In the genomic region with DNA sequence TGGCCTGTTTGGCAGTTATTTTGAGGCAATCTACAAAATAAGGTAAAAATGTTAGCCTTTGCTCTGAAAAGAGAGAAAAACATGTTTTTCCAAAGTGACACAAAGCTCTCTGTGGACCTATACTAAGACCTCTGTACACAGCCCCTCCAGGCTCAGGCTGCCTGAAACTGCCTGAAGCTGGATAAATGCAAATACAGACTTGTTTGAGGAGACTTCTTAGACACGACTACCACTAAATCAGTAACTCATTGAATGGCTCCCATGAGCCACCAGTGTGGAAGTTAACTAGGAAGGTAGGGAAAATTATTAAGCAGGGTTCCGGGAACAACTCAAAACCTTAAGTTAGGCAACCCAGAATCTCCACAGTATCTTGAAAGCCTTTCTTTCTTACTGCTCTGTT, we compare ENCODE assay signal across 19 mouse cellular contexts. TPM values are rescaled to one million over a fixed set of nuclear protein-coding genes. Genes with fewer than 3 reads are reported as not detected.
DNase-seq lines count a peak whose midpoint lies in the region; ATAC-seq and TF ChIP-seq lines count a peak whose summit lies in the region.
"Had no signal": no experiment of that assay in that cellular context is flagged by ENCODE, and none has a peak within 500 bp of the region (broad histone marks: within the 10 kb centered on the region; RNA-seq: fewer than 3 reads in every experiment).

No protein-coding gene starts in this region.

- H3K9ac ChIP-seq in intestine, embryonic 15.5 days = no peak overlapping the region
- no peak overlapping the region for H3K9ac ChIP-seq in intestine, postnatal 0 days (ENCODE audit: low read depth, low read length)
- H3K9ac ChIP-seq in kidney, embryonic 15.5 days = no peak overlapping the region
- no peak overlapping the region for H3K9ac ChIP-seq in hindbrain, embryonic 16.5 days (ENCODE audit: low read depth, low read length)
- no peak overlapping the region for H3K9ac ChIP-seq in forebrain, embryonic 13.5 days
- H3K9ac ChIP-seq: forebrain, postnatal 0 days; hindbrain, embryonic 12.5 days; liver, embryonic 14.5 days had no signal

- no peak for TF ChIP-seq CTCF in intestine, postnatal 0 days (IDR thresholded peaks at IDR 0.05; ENCODE audit: low read depth)

- peak; percentile 24 for DNase-seq in ZHBTc4 (ENCODE audit: low read depth, low spot score)
- peak; percentile 18 to 46 for DNase-seq in kidney, postnatal 4 days
- no peak for DNase-seq in right cerebral cortex, adult 2 months (ENCODE audit: low spot score in 2 of 2)
- DNase-seq: adrenal gland, postnatal 14 days; cerebellum, adult 11 months; cerebellum, postnatal 10 days; embryo, embryonic 11 days; forebrain, postnatal 0 days; heart, postnatal 10 days; lung, postnatal 4 days had no signal

- H3K27me3 ChIP-seq in intestine, embryonic 15.5 days (replicated peaks) = no peaks in the 10 kb centered on the region
- H3K27me3 ChIP-seq in intestine, postnatal 0 days (replicated peaks; ENCODE audit: control insufficient read depth, insufficient read depth, low read length) = no peaks in the 10 kb centered on the region
- no peaks in the 10 kb centered on the region for H3K27me3 ChIP-seq in kidney, embryonic 15.5 days
- no peaks in the 10 kb centered on the region for H3K27me3 ChIP-seq in hindbrain, embryonic 16.5 days (replicated peaks; ENCODE audit: control insufficient read depth, insufficient read depth, low read length)
- H3K27me3 ChIP-seq in forebrain, embryonic 13.5 days = no peaks in the 10 kb centered on the region
- H3K27me3 ChIP-seq: hindbrain, embryonic 12.5 days had no signal

- peak; percentile 68; the same call in 1 of the 2 replicates for ATAC-seq in intestine, embryonic 15.5 days
- no peak for ATAC-seq in intestine, postnatal 0 days
- ATAC-seq in kidney, embryonic 15.5 days (replicated peaks; ENCODE audit: low FRiP score) = peak; percentile 62; the same call in 1 of the 2 replicates
- ATAC-seq in hindbrain, embryonic 16.5 days = no peak
- no peak for ATAC-seq in forebrain, embryonic 13.5 days
- ATAC-seq: forebrain, postnatal 0 days; midbrain, embryonic 16.5 days had no signal

- H3K36me3 ChIP-seq in intestine, embryonic 15.5 days = no peaks in the 10 kb centered on the region
- H3K36me3 ChIP-seq in intestine, postnatal 0 days (ENCODE audit: control insufficient read depth, insufficient read depth) = no peaks in the 10 kb centered on the region
- no peaks in the 10 kb centered on the region for H3K36me3 ChIP-seq in kidney, embryonic 15.5 days
- H3K36me3 ChIP-seq in hindbrain, embryonic 16.5 days (ENCODE audit: control insufficient read depth, insufficient read depth, low read length) = no peaks in the 10 kb centered on the region
- H3K36me3 ChIP-seq in forebrain, embryonic 13.5 days (ENCODE audit: poor library complexity, severe bottlenecking) = no peaks in the 10 kb centered on the region
- H3K36me3 ChIP-seq: hindbrain, embryonic 12.5 days had no signal

- no peaks in the 10 kb centered on the region for H3K4me1 ChIP-seq in intestine, embryonic 15.5 days (replicated peaks)
- H3K4me1 ChIP-seq in intestine, postnatal 0 days (replicated peaks; ENCODE audit: control insufficient read depth, insufficient read depth, low read length) = no peaks in the 10 kb centered on the region
- H3K4me1 ChIP-seq in kidney, embryonic 15.5 days = no peaks in the 10 kb centered on the region
- H3K4me1 ChIP-seq in hindbrain, embryonic 16.5 days (ENCODE audit: control insufficient read depth, insufficient read depth, low read depth, low read length) = no peaks in the 10 kb centered on the region
- no peaks in the 10 kb centered on the region for H3K4me1 ChIP-seq in forebrain, embryonic 13.5 days
- H3K4me1 ChIP-seq: hindbrain, embryonic 12.5 days had no signal

- H3K9me3 ChIP-seq in intestine, embryonic 15.5 days = no peaks in the 10 kb centered on the region
- no peaks in the 10 kb centered on the region for H3K9me3 ChIP-seq in intestine, postnatal 0 days (ENCODE audit: control insufficient read depth)
- H3K9me3 ChIP-seq in kidney, embryonic 15.5 days (replicated peaks) = no peaks in the 10 kb centered on the region
- no peaks in the 10 kb centered on the region for H3K9me3 ChIP-seq in hindbrain, embryonic 16.5 days (ENCODE audit: control insufficient read depth, low read length)
- H3K9me3 ChIP-seq in forebrain, embryonic 13.5 days (replicated peaks) = no peaks in the 10 kb centered on the region
- H3K9me3 ChIP-seq: hindbrain, embryonic 12.5 days had no signal

- no peak overlapping the region for H3K27ac ChIP-seq in intestine, embryonic 15.5 days
- no peak overlapping the region for H3K27ac ChIP-seq in intestine, postnatal 0 days (ENCODE audit: low read depth, low read length)
- peak overlapping the region; percentile 45; the same call in 1 of the 2 replicates for H3K27ac ChIP-seq in kidney, embryonic 15.5 days
- H3K27ac ChIP-seq in hindbrain, embryonic 16.5 days (ENCODE audit: low read depth, low read length) = no peak overlapping the region
- H3K27ac ChIP-seq in forebrain, embryonic 13.5 days = no peak overlapping the region
- H3K27ac ChIP-seq: hindbrain, embryonic 12.5 days; liver, embryonic 14.5 days had no signal

- H3K4me2 ChIP-seq in intestine, embryonic 15.5 days (replicated peaks) = no peak overlapping the region
- H3K4me2 ChIP-seq in intestine, postnatal 0 days (replicated peaks; ENCODE audit: low read depth) = no peak overlapping the region
- no peak overlapping the region for H3K4me2 ChIP-seq in kidney, embryonic 15.5 days
- H3K4me2 ChIP-seq in hindbrain, embryonic 16.5 days (ENCODE audit: low read length) = no peak overlapping the region
- H3K4me2 ChIP-seq in forebrain, embryonic 13.5 days = no peak overlapping the region
- H3K4me2 ChIP-seq: heart, embryonic 11.5 days; hindbrain, embryonic 12.5 days had no signal

- H3K4me3 ChIP-seq in intestine, embryonic 15.5 days (replicated peaks) = no peak overlapping the region
- no peak overlapping the region for H3K4me3 ChIP-seq in intestine, postnatal 0 days (ENCODE audit: low read depth, low read length)
- H3K4me3 ChIP-seq in kidney, embryonic 15.5 days (replicated peaks) = no peak overlapping the region
- no peak overlapping the region for H3K4me3 ChIP-seq in hindbrain, embryonic 16.5 days (ENCODE audit: low read length)
- H3K4me3 ChIP-seq in forebrain, embryonic 13.5 days = no peak overlapping the region
- H3K4me3 ChIP-seq: hindbrain, embryonic 12.5 days had no signal

- WGBS in intestine, embryonic 15.5 days = 64% methylated on average over 2 of the region's 2 CpGs
- 53% methylated on average over 2 of the region's 2 CpGs for WGBS in intestine, postnatal 0 days
- 63% methylated on average over 2 of the region's 2 CpGs for WGBS in kidney, embryonic 15.5 days
- 71% methylated on average over 2 of the region's 2 CpGs for WGBS in hindbrain, embryonic 16.5 days
- 62% methylated on average over 2 of the region's 2 CpGs for WGBS in forebrain, embryonic 13.5 days

RNA-seq across cellular contexts. Expression of gene Jade3, which starts 17.8 kb away (rescaled TPM):
- polyA plus RNA-seq in intestine, embryonic 15.5 days (2015; fragmentation: Nextera tagmentation; extraction: Ambion mirVana) = 8.3 and 11.3 TPM in 2 replicates
- 3.0 and 3.2 TPM in 2 replicates for polyA plus RNA-seq in intestine, postnatal 0 days (2015; fragmentation: Nextera tagmentation; extraction: Ambion mirVana)
- polyA plus RNA-seq in kidney, embryonic 15.5 days (2015; fragmentation: Nextera tagmentation; extraction: Ambion mirVana) = 11.2 and 11.6 TPM in 2 replicates
- 4.1 and 5.0 TPM in 2 replicates for polyA plus RNA-seq in hindbrain, embryonic 16.5 days (2015; fragmentation: Nextera tagmentation; extraction: Ambion mirVana)
- polyA plus RNA-seq in forebrain, embryonic 13.5 days (2015; fragmentation: Nextera tagmentation; extraction: Ambion mirVana) = 7.6 and 8.2 TPM in 2 replicates

RNA-seq across cellular contexts. Expression of gene Rp2, which starts 43.4 kb away (rescaled TPM):
- polyA plus RNA-seq in intestine, embryonic 15.5 days (2015; fragmentation: Nextera tagmentation; extraction: Ambion mirVana) = 17.1 and 18.1 TPM in 2 replicates
- polyA plus RNA-seq in intestine, postnatal 0 days (2015; fragmentation: Nextera tagmentation; extraction: Ambion mirVana) = 11.4 and 11.7 TPM in 2 replicates
- polyA plus RNA-seq in kidney, embryonic 15.5 days (2015; fragmentation: Nextera tagmentation; extraction: Ambion mirVana) = 18.8 and 23.1 TPM in 2 replicates
- polyA plus RNA-seq in hindbrain, embryonic 16.5 days (2015; fragmentation: Nextera tagmentation; extraction: Ambion mirVana) = 15.2 and 17.5 TPM in 2 replicates
- 18.4 and 18.9 TPM in 2 replicates for polyA plus RNA-seq in forebrain, embryonic 13.5 days (2015; fragmentation: Nextera tagmentation; extraction: Ambion mirVana)

Comparison
In these comparisons a context has a peak if more than half of its experiments do, and no peak if none do; other contexts are left out.
1. ATAC-seq: peak in intestine, embryonic 15.5 days (single experiment) and kidney, embryonic 15.5 days (single experiment); none in intestine, postnatal 0 days (single experiment), hindbrain, embryonic 16.5 days (single experiment) and forebrain, embryonic 13.5 days (single experiment).
2. DNase-seq: peak in ZHBTc4 (single experiment) and kidney, postnatal 4 days (2 of 2); none in right cerebral cortex, adult 2 months (0 of 2).